Mouse (Mus musculus) kidney, postnatal 0 days (tissue): ENCODE results near the gene Sugct. TPM values are rescaled to one million over a fixed set of nuclear protein-coding genes. Genes with fewer than 3 reads are reported as not detected.

Experiments used
- ATAC-seq: fragments of 200-750 bp; cut with Nextera tagmentation; replicated peaks from 2 replicates; pipeline ENCODE4 v1.8.0; 2017; ENCODE audit warnings: low read depth, moderate number of reproducible peaks, moderate TSS enrichment, moderate library complexity; ENCODE audit not compliant: low FRiP score
- DNase-seq: peaks from one replicate; pipeline ENCODE4 v3.0.0-alpha.2; 2016; ENCODE audit warnings: low spot score
- H3K27ac ChIP-seq: fragments of 300-500 bp; sonication (generic); 2 replicates; pipeline ENCODE4 v1.5.1; 2014; ENCODE audit warnings: mild to moderate bottlenecking
- H3K27me3 ChIP-seq: fragments of 300-500 bp; sonication (generic); 2 replicates; pipeline ENCODE4 v1.6.1; 2014; ENCODE audit warnings: low read length, mixed read lengths; ENCODE audit not compliant: insufficient read depth
- H3K36me3 ChIP-seq: fragments of 300-500 bp; sonication (generic); 2 replicates; pipeline ENCODE4 v1.6.1; 2014; ENCODE audit warnings: low read length, mixed read lengths; ENCODE audit not compliant: insufficient read depth
- H3K4me1 ChIP-seq: fragments of 300-500 bp; sonication (generic); replicated peaks from 2 replicates; pipeline ENCODE4 v1.6.1; 2014; ENCODE audit warnings: antibody characterized with exemption, low read length, mixed read lengths; ENCODE audit not compliant: insufficient read depth
- H3K4me2 ChIP-seq: fragments of 300-500 bp; sonication (generic); 2 replicates; pipeline ENCODE4 v1.6.1; 2014; ENCODE audit warnings: mild to moderate bottlenecking, low read length, moderate library complexity, mixed read lengths
- H3K4me3 ChIP-seq: fragments of 300-500 bp; sonication (generic); replicated peaks from 2 replicates; pipeline ENCODE4 v1.5.1; 2014; ENCODE audit warnings: low read depth, low read length
- H3K9ac ChIP-seq: fragments of 300-500 bp; sonication (generic); 2 replicates; pipeline ENCODE4 v1.6.1; 2014; ENCODE audit warnings: low read depth, low read length
- H3K9me3 ChIP-seq: fragments of 300-500 bp; sonication (generic); replicated peaks from 2 replicates; pipeline ENCODE4 v1.6.1; 2016; ENCODE audit warnings: low read length, inconsistent platforms, mixed read lengths
- CTCF ChIP-seq: IDR thresholded peaks from 2 replicates; pipeline ENCODE4 v1.5.1; 2016; ENCODE audit warnings: antibody characterized with exemption, low read depth, mild to moderate bottlenecking, moderate library complexity
- WGBS: fragments of 180-500 bp; shearing (Covaris S2); extraction: QIAGEN DNeasy Blood & Tissue Kit; methylation state at CpG from one replicate; pipeline ENCODE4 v1.1.7; 2014; 5-methylcytosine and 5-hydroxymethylcytosine counted together
- polyA plus RNA-seq: library from polyadenylated mRNA; unstranded; fragments of >200 nt; fragmentation: Nextera tagmentation; extraction: Ambion mirVana; gene quantifications from 2 replicates; pipeline ENCODE4 v1.2.1, GENCODE M21; 2015

Sugct gene
- polyA plus RNA-seq, 1 experiment from 2014 or later = 33.1 TPM

- TF ChIP-seq CTCF = no peak
- no peaks in the 10 kb centered on the region for H3K4me1 ChIP-seq
- no peak overlapping the region for H3K4me3 ChIP-seq
- H3K4me2 ChIP-seq = no peak overlapping the region
- H3K9me3 ChIP-seq = no peaks in the 10 kb centered on the region
- DNase-seq (no peak), ATAC-seq (no peak)
- H3K27me3 ChIP-seq = no peaks in the 10 kb centered on the region
- H3K36me3 ChIP-seq = no peaks in the 10 kb centered on the region
- H3K9ac ChIP-seq = no peak overlapping the region
- WGBS = 75% methylated on average over 3 of the region's 3 CpGs
- no peak overlapping the region for H3K27ac ChIP-seq
Observed at GRCm38 (mm10) chr13:17065552-17065951, 629.8 kb downstream of the Sugct start.

GRCm38 (mm10) chr13:17056650-17057049 lies 638.7 kb downstream of the Sugct start:
- ATAC-seq (no peak), DNase-seq (no peak)

GRCm38 (mm10) chr13:17043426-17044224 lies 651.7 kb downstream of the Sugct start:
- no peak for TF ChIP-seq CTCF
- H3K27me3 ChIP-seq = no peaks in the 10 kb centered on the region
- H3K27ac ChIP-seq = no peak overlapping the region
- 72% methylated on average over 3 of the region's 3 CpGs for WGBS
- no peaks in the 10 kb centered on the region for H3K36me3 ChIP-seq
- H3K9ac ChIP-seq = no peak overlapping the region
- H3K9me3 ChIP-seq = no peaks in the 10 kb centered on the region
- DNase-seq (peak; percentile 68), ATAC-seq (no peak)
- H3K4me2 ChIP-seq = no peak overlapping the region
- 0 out of 2 replicates have a peak, but pooled peaks cover 3% of the 10 kb centered on the region for H3K4me1 ChIP-seq
- H3K4me3 ChIP-seq = no peak overlapping the region

More at GRCm38 (mm10) chr13:17056650-17057049, 638.7 kb downstream of the Sugct start:
- Histone ChIP-seq H3K27me3 (no peaks in the 10 kb centered on the region), H3K4me3 (no peak overlapping the region), H3K4me1 (no peaks in the 10 kb centered on the region), H3K9me3 (no peaks in the 10 kb centered on the region), H3K9ac (no peak overlapping the region), H3K4me2 (no peak overlapping the region), H3K36me3 (no peaks in the 10 kb centered on the region), H3K27ac (no peak overlapping the region)
- 90% methylated on average over 2 of the region's 2 CpGs for WGBS
- no peak for TF ChIP-seq CTCF

GRCm38 (mm10) chr13:17042332-17042731 lies 653.0 kb downstream of the Sugct start:
- DNase-seq (no peak), ATAC-seq (no peak)
- 71% methylated on average over 2 of the region's 2 CpGs for WGBS
- Histone ChIP-seq H3K27me3 (no peaks in the 10 kb centered on the region), H3K9me3 (no peaks in the 10 kb centered on the region), H3K4me3 (no peak overlapping the region), H3K27ac (no peak overlapping the region), H3K9ac (no peak overlapping the region), H3K4me2 (no peak overlapping the region), H3K4me1 (0 out of 2 replicates have a peak, but pooled peaks cover 3% of the 10 kb centered on the region), H3K36me3 (no peaks in the 10 kb centered on the region)
- TF ChIP-seq CTCF = no peak

GRCm38 (mm10) chr13:17039727-17040126 lies 655.6 kb downstream of the Sugct start:
- 68% methylated on average over 2 of the region's 2 CpGs for WGBS
- DNase-seq = no peak
- H3K4me1 ChIP-seq = 0 out of 2 replicates have a peak, but pooled peaks cover 3% of the 10 kb centered on the region
- H3K27me3 ChIP-seq = no peaks in the 10 kb centered on the region
- H3K9me3 ChIP-seq = no peaks in the 10 kb centered on the region
- H3K9ac ChIP-seq = no peak overlapping the region
- ATAC-seq = no peak
- H3K4me3 ChIP-seq = no peak overlapping the region
- TF ChIP-seq CTCF = peak; percentile 43; the same call in 1 of the 2 replicates
- H3K4me2 ChIP-seq = no peak overlapping the region
- no peak overlapping the region for H3K27ac ChIP-seq
- H3K36me3 ChIP-seq = no peaks in the 10 kb centered on the region

- peak; percentile 5 for DNase-seq
- Histone ChIP-seq H3K4me1 (0 out of 2 replicates have a peak, but pooled peaks cover 3% of the 10 kb centered on the region), H3K9ac (no peak overlapping the region), H3K4me3 (no peak overlapping the region), H3K27ac (no peak overlapping the region), H3K9me3 (no peaks in the 10 kb centered on the region), H3K4me2 (no peak overlapping the region), H3K27me3 (no peaks in the 10 kb centered on the region), H3K36me3 (no peaks in the 10 kb centered on the region)
- WGBS = 74% methylated on average over 4 of the region's 4 CpGs
- TF ChIP-seq CTCF = no peak
- ATAC-seq = no peak
Observed at GRCm38 (mm10) chr13:17038341-17038740, 657.0 kb downstream of the Sugct start.
